Mouse (Mus musculus) lung, postnatal 0 days (tissue): ENCODE data around the gene Prr7. TPM values are rescaled to one million over a fixed set of nuclear protein-coding genes. Genes with fewer than 3 reads are reported as not detected.

Experiments
- ATAC-seq: fragments of 200-750 bp; cut with Nextera tagmentation; 2 replicates; pipeline ENCODE4 v1.8.0; 2017; ENCODE audit warnings: moderate library complexity
- DNase-seq: peaks from one replicate; pipeline ENCODE4 v3.0.0-alpha.2; 2016; ENCODE audit warnings: low spot score
- H3K27ac ChIP-seq: fragments of 300-500 bp; sonication (generic); 2 replicates; pipeline ENCODE4 v1.5.1; 2014; ENCODE audit warnings: antibody characterized with exemption, mild to moderate bottlenecking, low read length, mixed read lengths
- H3K27me3 ChIP-seq: fragments of 300-500 bp; sonication (generic); replicated peaks from 2 replicates; pipeline ENCODE4 v1.6.1; 2014; ENCODE audit warnings: low read length, mixed read lengths; ENCODE audit not compliant: insufficient read depth
- H3K36me3 ChIP-seq: fragments of 300-500 bp; sonication (generic); 2 replicates; pipeline ENCODE4 v1.6.1; 2014; ENCODE audit warnings: low read length, mixed read lengths; ENCODE audit not compliant: insufficient read depth
- H3K4me1 ChIP-seq: fragments of 300-500 bp; sonication (generic); 2 replicates; pipeline ENCODE4 v1.6.1; 2014; ENCODE audit warnings: antibody characterized with exemption, low read depth, low read length, mixed read lengths; ENCODE audit not compliant: insufficient read depth
- H3K4me2 ChIP-seq: fragments of 300-500 bp; sonication (generic); replicated peaks from 2 replicates; pipeline ENCODE4 v1.6.1; 2014; ENCODE audit warnings: low read depth, mild to moderate bottlenecking, low read length, moderate library complexity, mixed read lengths
- H3K4me3 ChIP-seq: fragments of 300-500 bp; sonication (generic); 2 replicates; pipeline ENCODE4 v1.5.1; 2014; ENCODE audit warnings: low read depth, low read length
- H3K9ac ChIP-seq: fragments of 300-500 bp; sonication (generic); replicated peaks from 2 replicates; pipeline ENCODE4 v1.6.1; 2014; ENCODE audit warnings: low read depth, mild to moderate bottlenecking
- H3K9me3 ChIP-seq: fragments of 300-500 bp; sonication (generic); 2 replicates; pipeline ENCODE4 v1.6.1; 2016; ENCODE audit warnings: low read length, mixed read lengths
- CTCF ChIP-seq: IDR thresholded peaks from 2 replicates; pipeline ENCODE4 v1.5.1; 2016; ENCODE audit warnings: antibody characterized with exemption, mild to moderate bottlenecking
- EP300 ChIP-seq: IDR thresholded peaks from 2 replicates; pipeline ENCODE4 v1.6.1; 2016; ENCODE audit warnings: antibody characterized with exemption, mild to moderate bottlenecking, control low read depth
- WGBS: fragments of 180-500 bp; shearing (Covaris S2); extraction: QIAGEN DNeasy Blood & Tissue Kit; methylation state at CpG from one replicate; pipeline ENCODE4 v1.1.7; 2014; 5-methylcytosine and 5-hydroxymethylcytosine counted together
- polyA plus RNA-seq: library from polyadenylated mRNA; unstranded; fragments of >200 nt; fragmentation: Nextera tagmentation; extraction: Ambion mirVana; gene quantifications from 2 replicates; pipeline ENCODE4 v1.2.1, GENCODE M21; 2015

The Prr7 gene
- polyA plus RNA-seq, 1 experiment from 2014 or later, result 0.17 TPM

- H3K4me3 ChIP-seq, result no peak overlapping the region
- peak; percentile 53 for ATAC-seq
- TF ChIP-seq EP300, result no peak
- no peak for TF ChIP-seq CTCF
- peak; percentile 31 for DNase-seq
- no peaks in the 10 kb centered on the region; the same call in 1 of the 2 replicates for H3K4me1 ChIP-seq
- no peak overlapping the region for H3K9ac ChIP-seq
- peaks cover 19% of the 10 kb centered on the region; the same call in 1 of the 2 replicates for H3K36me3 ChIP-seq
- H3K9me3 ChIP-seq, result no peaks in the 10 kb centered on the region
- H3K27ac ChIP-seq, result no peak overlapping the region
- H3K27me3 ChIP-seq, result no peaks in the 10 kb centered on the region
- WGBS, result 88% methylated on average over 16 of the region's 16 CpGs
- no peak overlapping the region for H3K4me2 ChIP-seq
Observed at GRCm38 (mm10) chr13:55451785-55452549, 12.1 kb upstream of the Prr7 start.

GRCm38 (mm10) chr13:55462965-55463364 lies 1.1 kb upstream of the Prr7 start:
- H3K27me3 ChIP-seq, result no peaks in the 10 kb centered on the region
- TF ChIP-seq EP300 (no peak), CTCF (no peak)
- DNase-seq (no peak), ATAC-seq (no peak)
- peaks cover 14% of the 10 kb centered on the region; the same call in 1 of the 2 replicates for H3K36me3 ChIP-seq
- H3K4me2 ChIP-seq, result no peak overlapping the region
- no peak overlapping the region for H3K27ac ChIP-seq
- H3K4me1 ChIP-seq, result peaks cover 10% of the 10 kb centered on the region; the same call in 1 of the 2 replicates
- 32% methylated on average over 2 of the region's 2 CpGs for WGBS
- no peak overlapping the region for H3K9ac ChIP-seq
- H3K9me3 ChIP-seq, result no peaks in the 10 kb centered on the region
- H3K4me3 ChIP-seq, result no peak overlapping the region

- Histone ChIP-seq H3K4me3 (peak overlapping the region; percentile 49; the same call in 1 of the 2 replicates), H3K9me3 (no peaks in the 10 kb centered on the region), H3K4me2 (peak overlapping the region; percentile 88), H3K36me3 (peaks cover 14% of the 10 kb centered on the region; the same call in 1 of the 2 replicates), H3K27me3 (no peaks in the 10 kb centered on the region), H3K27ac (no peak overlapping the region), H3K4me1 (peaks cover 10% of the 10 kb centered on the region; the same call in 1 of the 2 replicates), H3K9ac (no peak overlapping the region; the same call in 1 of the 2 replicates)
- WGBS, result 16% methylated on average over 14 of the region's 14 CpGs
- TF ChIP-seq EP300 (no peak), CTCF (no peak)
- ATAC-seq, result no peak
- DNase-seq, result no peak
Observed at GRCm38 (mm10) chr13:55463399-55464026, 554 bp upstream of the Prr7 start.

GRCm38 (mm10) chr13:55465184-55465583 lies 1.1 kb downstream of the Prr7 start:
- H3K4me2 ChIP-seq, result no peak overlapping the region
- H3K36me3 ChIP-seq, result peaks cover 6% of the 10 kb centered on the region; the same call in 1 of the 2 replicates
- H3K27me3 ChIP-seq, result no peaks in the 10 kb centered on the region
- TF ChIP-seq CTCF (no peak), EP300 (no peak)
- H3K27ac ChIP-seq, result no peak overlapping the region
- ATAC-seq, result no peak
- H3K9ac ChIP-seq, result no peak overlapping the region
- H3K9me3 ChIP-seq, result no peaks in the 10 kb centered on the region
- WGBS, result 44% methylated on average over 3 of the region's 3 CpGs
- peaks cover 10% of the 10 kb centered on the region; the same call in 1 of the 2 replicates for H3K4me1 ChIP-seq
- no peak overlapping the region for H3K4me3 ChIP-seq
- no peak for DNase-seq

DNA sequence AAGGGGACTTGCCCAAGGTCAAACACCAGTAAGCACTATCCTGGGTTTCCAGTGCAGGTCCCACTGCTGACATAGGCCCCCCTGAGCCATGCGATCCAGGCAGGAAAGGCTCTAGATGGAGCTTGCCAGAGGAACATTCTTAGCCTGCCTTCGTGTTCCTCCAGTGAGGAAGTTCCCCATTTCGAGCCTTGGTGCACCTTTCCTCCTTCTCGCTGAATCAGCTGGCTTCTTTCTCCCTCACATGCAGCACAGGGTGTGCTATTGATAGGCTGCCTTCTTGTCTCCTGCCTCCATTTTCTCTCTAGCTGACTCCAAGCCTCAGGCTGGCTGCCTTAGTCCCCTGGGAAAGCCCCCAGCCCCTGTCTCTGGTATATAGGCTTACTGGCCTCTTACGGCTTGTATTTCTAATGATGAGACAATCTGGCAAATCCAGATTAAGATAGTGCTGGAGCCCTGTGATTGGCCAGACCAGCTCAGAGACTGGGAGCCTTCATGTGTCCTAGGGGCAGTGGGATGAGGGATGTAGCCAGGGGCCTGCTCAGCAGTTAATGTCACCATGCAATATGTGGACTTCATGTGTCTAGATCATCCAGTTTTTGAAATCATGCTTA lies 1.9 kb downstream of the Prr7 start:
- no peaks in the 10 kb centered on the region for H3K9me3 ChIP-seq
- WGBS, result 68% methylated on average over 5 of the region's 5 CpGs
- peaks cover 6% of the 10 kb centered on the region; the same call in 1 of the 2 replicates for H3K36me3 ChIP-seq
- DNase-seq (no peak), ATAC-seq (no peak)
- no peak for TF ChIP-seq CTCF
- TF ChIP-seq EP300, result no peak
- H3K4me2 ChIP-seq, result no peak overlapping the region
- H3K27ac ChIP-seq, result no peak overlapping the region
- H3K4me3 ChIP-seq, result no peak overlapping the region
- peaks cover 13% of the 10 kb centered on the region for H3K4me1 ChIP-seq
- no peak overlapping the region for H3K9ac ChIP-seq
- H3K27me3 ChIP-seq, result 0 out of 2 replicates have a peak, but pooled peaks cover 7% of the 10 kb centered on the region

- peaks cover 20% of the 10 kb centered on the region for H3K4me1 ChIP-seq
- DNase-seq (peak; percentile 73), ATAC-seq (peak; percentile 20; the same call in 1 of the 2 replicates)
- peaks cover 7% of the 10 kb centered on the region; the same call in 1 of the 2 replicates for H3K27me3 ChIP-seq
- no peak overlapping the region for H3K4me2 ChIP-seq
- H3K36me3 ChIP-seq, result no peaks in the 10 kb centered on the region
- TF ChIP-seq CTCF (peak; percentile 73), EP300 (no peak)
- no peak overlapping the region for H3K27ac ChIP-seq
- 42% methylated on average over 13 of the region's 13 CpGs for WGBS
- H3K9ac ChIP-seq, result no peak overlapping the region
- H3K4me3 ChIP-seq, result no peak overlapping the region
- H3K9me3 ChIP-seq, result no peaks in the 10 kb centered on the region
Observed at GRCm38 (mm10) chr13:55468851-55469560, 4.9 kb downstream of the Prr7 start.
